In genomic region chr14:59497928-59498327, GRCm38 (mm10) we compare ENCODE assay signal across 30 mouse cellular contexts.
"Had no signal": no experiment of that assay in that cellular context is flagged by ENCODE, and none has a peak within 500 bp of the region (broad histone marks: within the 10 kb centered on the region; RNA-seq: fewer than 3 reads in every experiment).

No protein-coding gene starts in this region.

- H3K9ac ChIP-seq: heart, embryonic 12.5 days; heart, embryonic 13.5 days; heart, embryonic 15.5 days; hindbrain, embryonic 12.5 days; hindbrain, embryonic 13.5 days; hindbrain, embryonic 14.5 days; hindbrain, embryonic 15.5 days; intestine, embryonic 15.5 days; kidney, embryonic 15.5 days had no signal

- H3K4me1 ChIP-seq: heart, embryonic 12.5 days; heart, embryonic 13.5 days; heart, embryonic 15.5 days; hindbrain, embryonic 10.5 days; hindbrain, embryonic 12.5 days; hindbrain, embryonic 13.5 days; hindbrain, embryonic 15.5 days; intestine, embryonic 15.5 days; kidney, embryonic 15.5 days had no signal

- H3K36me3 ChIP-seq: heart, embryonic 15.5 days; hindbrain, embryonic 10.5 days; hindbrain, embryonic 12.5 days; hindbrain, embryonic 13.5 days; hindbrain, embryonic 15.5 days; intestine, embryonic 15.5 days; kidney, embryonic 15.5 days had no signal

- H3K27ac ChIP-seq: heart, embryonic 13.5 days; heart, embryonic 15.5 days; hindbrain, embryonic 10.5 days; hindbrain, embryonic 12.5 days; hindbrain, embryonic 13.5 days; hindbrain, embryonic 14.5 days; hindbrain, embryonic 15.5 days; hindbrain, postnatal 0 days; intestine, embryonic 15.5 days; kidney, embryonic 15.5 days; kidney, postnatal 0 days; layer of hippocampus, adult 2 months; left cerebral cortex, adult 2 months had no signal

- H3K4me2 ChIP-seq: heart, embryonic 11.5 days; heart, embryonic 12.5 days; heart, embryonic 13.5 days; heart, embryonic 15.5 days; hindbrain, embryonic 12.5 days; hindbrain, embryonic 13.5 days; hindbrain, embryonic 14.5 days; hindbrain, embryonic 15.5 days; intestine, embryonic 15.5 days; kidney, embryonic 15.5 days had no signal

- H3K27me3 ChIP-seq: heart, embryonic 12.5 days; heart, embryonic 13.5 days; heart, embryonic 15.5 days; hindbrain, embryonic 12.5 days; hindbrain, embryonic 13.5 days; hindbrain, embryonic 15.5 days; intestine, embryonic 15.5 days; kidney, embryonic 15.5 days had no signal

- H3K4me3 ChIP-seq: heart, embryonic 12.5 days; heart, embryonic 13.5 days; heart, embryonic 15.5 days; hindbrain, embryonic 10.5 days; hindbrain, embryonic 12.5 days; hindbrain, embryonic 13.5 days; hindbrain, embryonic 15.5 days; intestine, embryonic 15.5 days; kidney, embryonic 15.5 days; layer of hippocampus, adult 2 months; left cerebral cortex, adult 2 months had no signal

- H3K9me3 ChIP-seq: heart, embryonic 12.5 days; heart, embryonic 13.5 days; heart, embryonic 15.5 days; hindbrain, embryonic 10.5 days; hindbrain, embryonic 12.5 days; hindbrain, embryonic 13.5 days; hindbrain, embryonic 15.5 days; intestine, embryonic 15.5 days; kidney, embryonic 15.5 days had no signal

- DNase-seq: heart, postnatal 10 days; heart, postnatal 36 days; heart, postnatal 4 days; kidney, adult 11 months; kidney, adult 18-20 months; kidney, adult 2 months; kidney, adult 8-10 months; kidney, adult 9 months; kidney, postnatal 10 days; kidney, postnatal 14 days; kidney, postnatal 25 days; kidney, postnatal 36 days; kidney, postnatal 4 days; layer of hippocampus, adult 9-11 months; layer of hippocampus, postnatal 36 days had no signal
